Mouse (Mus musculus) left cerebral cortex, adult 11 months (tissue): ENCODE results near the gene Galr3.

Experiments
- DNase-seq: peaks from one replicate; pipeline ENCODE4 v3.0.0; 2022; ENCODE audit warnings: low spot score

The Galr3 gene

DNA sequence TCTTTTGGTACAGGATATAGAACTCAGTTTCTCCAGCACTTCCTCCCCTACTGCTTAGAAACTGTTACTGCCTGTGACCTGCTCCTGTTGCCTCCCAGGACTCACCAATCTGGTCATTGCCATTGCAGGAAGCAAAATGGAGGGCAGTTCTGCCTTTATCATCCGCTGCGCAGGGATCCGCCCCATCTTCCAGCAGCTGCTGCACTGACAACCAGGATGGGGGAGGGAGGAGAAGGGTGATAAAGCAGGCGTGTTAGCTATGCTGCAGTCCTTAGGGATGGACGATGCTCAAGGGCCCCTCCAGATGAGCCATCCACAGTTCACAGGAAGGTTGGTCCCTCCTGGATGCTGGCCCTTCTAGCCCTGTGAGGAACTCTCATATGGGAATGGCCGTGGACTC, 16.2 kb downstream of the Galr3 start:
- no peak for DNase-seq

DNA sequence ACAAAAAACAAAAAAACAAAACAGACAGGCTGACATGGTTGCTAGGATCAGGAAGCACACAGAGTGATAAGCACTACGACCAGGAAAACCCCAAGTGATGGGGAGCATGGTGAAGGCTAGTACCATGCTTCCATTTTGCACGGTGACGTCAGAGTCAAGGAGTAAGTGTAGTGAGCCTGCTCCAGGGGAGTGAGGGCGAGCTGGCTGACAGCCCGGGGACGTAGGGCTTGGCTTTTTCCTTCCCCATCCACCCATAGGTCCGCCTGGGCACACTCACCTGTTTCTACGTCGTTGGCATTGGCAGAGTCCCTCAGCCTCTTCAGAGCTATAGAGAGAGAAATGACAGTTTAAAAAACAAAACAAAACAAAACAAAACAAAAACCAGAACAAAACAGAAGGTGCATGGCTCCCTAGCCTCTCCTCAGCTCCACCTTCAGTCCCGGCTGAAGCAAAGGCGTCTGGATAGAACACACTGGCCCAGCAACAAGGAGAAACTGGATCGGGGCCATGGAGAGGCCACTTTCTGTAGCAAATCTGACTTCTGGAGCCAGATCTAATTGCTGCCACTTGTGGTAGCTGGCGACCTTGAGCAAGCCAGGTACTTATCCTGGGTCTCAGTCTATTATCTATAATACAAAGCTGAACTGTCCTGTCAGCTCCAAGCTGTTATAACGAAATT, 19.3 kb downstream of the Galr3 start:
- no peak for DNase-seq

GRCm38 (mm10) chr15:79062376-79063159, 20.9 kb downstream of the Galr3 start, which contains the start of gene Ankrd54:
TSS of gene Ankrd54 (minus strand) at chr15:79062893.
- peak; percentile 99 for DNase-seq

GRCm38 (mm10) chr15:79063160-79063740, 21.6 kb downstream of the Galr3 start:
- no peak for DNase-seq

GRCm38 (mm10) chr15:79065086-79065770, 23.5 kb downstream of the Galr3 start:
- no peak for DNase-seq

DNA sequence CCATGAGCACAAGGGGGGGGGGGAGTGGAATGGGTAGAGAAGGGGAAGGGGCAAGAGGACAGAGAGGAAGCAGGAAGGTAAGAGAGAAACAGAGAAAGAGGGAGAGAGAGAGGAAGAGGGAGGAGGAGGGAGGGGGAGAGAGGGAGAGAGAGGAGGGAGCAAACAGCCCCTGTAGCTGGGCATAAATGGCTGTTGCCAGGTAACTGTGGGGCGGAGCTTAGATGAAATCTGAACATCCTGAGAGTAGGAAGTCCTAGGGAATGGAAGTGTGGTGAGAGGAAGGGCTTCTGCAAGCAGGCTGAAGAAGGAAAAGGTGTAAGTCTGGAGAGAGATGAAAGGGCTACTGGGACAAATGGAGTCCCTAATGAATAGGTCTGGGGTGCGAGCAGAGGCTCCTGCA, 24.6 kb downstream of the Galr3 start:
- DNase-seq, result no peak

GRCm38 (mm10) chr15:79067631-79068030, 25.9 kb downstream of the Galr3 start:
- no peak for DNase-seq

DNA sequence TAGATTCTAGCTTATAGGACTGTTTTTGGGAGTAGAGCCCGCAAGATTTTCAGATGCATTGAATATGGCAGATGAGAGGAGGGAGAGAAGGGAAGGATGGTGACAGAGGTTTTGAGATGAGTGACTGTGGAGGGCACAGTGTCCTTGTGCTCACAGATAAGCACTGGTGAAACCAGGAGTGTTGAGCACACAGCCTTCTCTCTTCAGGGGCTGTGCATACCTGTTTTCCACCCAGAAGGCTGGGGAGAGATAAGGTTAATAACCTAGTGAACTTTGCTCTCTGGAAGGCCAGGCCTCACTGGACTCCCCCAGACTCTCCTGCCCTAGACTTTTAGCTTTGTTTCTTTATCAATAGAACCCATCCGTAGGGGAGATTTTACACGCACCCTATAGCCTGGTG, 26.7 kb downstream of the Galr3 start:
- DNase-seq, result no peak

DNA sequence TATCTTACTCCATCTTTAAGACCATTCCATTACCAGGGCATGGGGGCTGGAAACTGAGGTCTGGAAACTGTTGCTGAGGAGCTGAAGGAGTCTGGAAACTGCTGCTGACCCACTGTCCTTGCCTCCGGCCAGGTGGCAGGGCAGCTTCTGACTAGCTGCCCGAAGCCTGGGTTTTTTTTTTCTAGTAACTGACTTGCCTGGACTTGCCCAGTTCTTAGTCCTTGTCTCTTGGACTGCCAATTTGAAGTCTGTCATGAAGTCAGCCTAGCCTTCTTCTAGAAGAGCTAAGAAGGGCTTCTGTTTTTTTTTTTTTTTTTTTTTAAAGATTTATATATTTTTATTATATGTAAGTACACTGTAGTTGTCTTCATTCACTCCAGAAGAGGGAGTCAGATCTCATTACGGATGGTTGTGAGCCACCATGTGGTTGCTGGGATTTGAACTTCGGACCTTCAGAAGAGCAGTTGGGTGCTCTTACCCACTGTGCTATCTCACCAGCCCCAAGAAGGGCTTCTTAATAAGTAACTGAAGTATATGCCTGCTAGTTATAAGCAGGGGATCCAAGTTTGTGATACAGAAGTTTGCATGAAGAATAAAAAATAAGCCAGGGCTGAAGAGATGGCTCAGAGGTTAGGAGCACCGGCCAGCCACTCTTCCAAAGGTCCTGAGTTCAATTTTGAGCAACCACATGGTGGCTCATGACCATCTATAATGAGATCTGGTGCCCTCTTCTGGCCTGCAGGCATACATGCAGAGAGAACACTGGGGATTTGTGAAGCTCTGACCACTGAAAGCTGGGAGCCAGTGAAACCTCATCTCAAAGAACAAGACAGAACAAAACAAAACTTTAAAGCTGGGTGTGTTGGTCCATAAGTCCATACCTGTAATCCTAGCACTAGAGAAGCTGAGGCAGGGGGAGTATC, 29.7 kb downstream of the Galr3 start:
- DNase-seq, result no peak

- no peak for DNase-seq
These were observed 32.1 kb downstream of the Galr3 start for GRCm38 (mm10) chr15:79073752-79074151.

DNA sequence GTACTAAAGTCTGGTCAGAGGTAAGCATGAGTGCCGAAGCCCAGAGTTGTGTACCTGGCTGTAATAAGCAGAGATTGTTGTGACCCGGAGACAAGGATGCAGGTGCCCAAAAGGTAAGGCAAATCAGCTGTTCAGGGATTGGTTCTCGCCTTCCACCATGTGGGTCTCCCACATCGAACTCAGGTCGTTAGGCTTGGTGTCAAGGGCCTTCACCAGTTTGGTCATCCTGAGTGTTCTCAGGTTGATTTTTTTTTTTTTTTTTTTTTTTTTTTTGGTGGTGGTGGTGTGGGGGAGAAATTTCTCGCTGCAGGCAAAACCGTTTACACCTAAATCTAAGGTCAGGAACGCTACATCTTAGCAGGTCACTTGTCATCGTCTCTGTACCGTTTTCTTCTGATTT, 32.8 kb downstream of the Galr3 start:
- no peak for DNase-seq

DNA sequence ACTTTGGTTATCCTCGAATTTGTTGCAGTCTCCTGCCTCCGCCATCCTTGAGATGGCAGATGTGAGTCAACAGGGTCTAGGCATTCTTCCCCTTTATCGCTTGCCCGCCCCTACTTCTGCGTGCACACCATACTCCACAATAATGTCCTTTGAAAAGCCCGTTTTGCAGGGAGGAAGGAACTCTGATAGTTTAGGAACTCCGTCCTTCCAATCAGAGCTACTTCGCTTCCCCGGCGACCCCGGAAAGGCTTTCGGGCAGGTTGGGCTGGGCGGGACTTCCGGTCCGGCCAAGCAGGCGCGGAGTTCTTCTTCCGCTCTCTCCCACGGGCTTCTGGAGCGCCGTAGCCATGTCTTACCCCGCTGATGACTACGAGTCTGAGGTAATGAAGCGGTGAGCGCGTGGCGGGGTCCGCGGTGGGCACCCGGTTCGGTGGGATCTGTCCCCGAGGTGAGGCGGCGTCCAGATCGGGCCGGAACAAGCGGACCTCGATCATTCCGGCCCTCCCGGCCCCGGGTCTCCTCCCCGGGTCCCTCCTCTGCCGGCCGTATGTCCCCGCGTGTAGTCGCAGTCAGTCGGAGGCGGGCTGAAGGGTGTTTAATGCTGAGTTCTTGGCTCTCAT, 33.3 kb downstream of the Galr3 start, which contains the start of gene Eif3l:
TSS of gene Eif3l (plus strand) at position 267 of the 620 bp plus-strand sequence.
- peak; percentile 68 for DNase-seq

GRCm38 (mm10) chr15:79075658-79076365, 34.1 kb downstream of the Galr3 start:
- DNase-seq, result no peak

DNA sequence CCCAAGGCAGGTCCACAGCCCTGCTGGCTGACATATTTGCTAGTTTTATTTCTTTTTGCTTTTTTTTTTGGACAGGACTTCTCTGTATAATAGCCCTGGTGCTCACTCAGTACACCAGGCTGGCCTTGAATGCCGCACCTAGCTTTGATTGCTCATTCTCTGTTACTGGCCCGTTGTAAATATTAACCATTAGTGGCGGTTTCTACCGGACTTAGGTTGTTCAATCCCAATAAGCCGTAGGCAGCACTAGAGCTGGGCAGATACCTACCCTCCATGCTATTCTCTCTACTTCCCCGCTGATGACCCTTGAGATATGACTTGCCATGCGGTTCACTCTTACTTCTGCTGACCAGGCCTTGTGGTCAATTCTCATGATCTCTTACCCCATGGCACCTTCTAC, 37.9 kb downstream of the Galr3 start:
- no peak for DNase-seq

GRCm38 (mm10) chr15:79092284-79092683, 50.6 kb downstream of the Galr3 start:
- no peak for DNase-seq
